Mouse (Mus musculus) G1E (cell line): ENCODE data around the gene Slc30a9.

ENCODE experiments used
- CTCF ChIP-seq: IDR thresholded peaks from 2 replicates; pipeline ENCODE4 v1.5.1; 2012; ENCODE audit warnings: low read depth, low read length, inconsistent platforms, mixed read lengths
- GATA1 ChIP-seq: IDR thresholded peaks from 2 replicates; pipeline ENCODE4 v1.6.1; 2012; ENCODE audit warnings: borderline replicate concordance, low read length, inconsistent platforms, mixed read lengths
- TAL1 ChIP-seq: conservative IDR thresholded peaks from 2 replicates; pipeline ENCODE4 v1.6.1; 2012; ENCODE audit warnings: low read depth, low read length, inconsistent platforms, mixed read lengths

DNA sequence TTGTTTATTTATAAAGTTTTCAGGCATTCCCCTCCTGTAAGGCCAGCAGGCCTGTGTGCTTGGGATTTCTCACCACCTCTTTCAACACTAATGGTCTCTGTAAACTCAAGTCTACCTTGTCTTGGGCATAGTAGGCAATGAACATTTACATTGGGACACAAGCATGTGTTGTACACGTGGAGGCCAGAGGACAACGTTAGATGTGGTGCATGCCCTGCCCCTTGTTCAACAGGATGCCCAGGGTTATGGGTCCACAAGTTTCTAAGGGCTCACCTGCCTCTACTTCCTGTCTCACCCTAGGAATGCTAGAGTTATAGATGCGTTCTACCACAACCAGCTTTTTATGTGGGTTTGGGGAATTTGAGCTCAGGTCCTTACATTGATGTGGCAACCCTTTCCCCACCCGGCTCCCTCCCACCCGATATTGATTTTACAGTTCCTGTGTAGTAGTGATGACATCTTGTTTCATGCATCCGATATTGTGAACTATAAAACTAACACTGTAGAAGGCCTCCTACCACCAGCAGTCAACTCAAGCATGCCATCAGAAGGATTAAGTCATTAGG, 6.8 kb upstream of the Slc30a9 start:
- TF ChIP-seq CTCF (no peak), GATA1 (no peak), TAL1 (no peak)
